Mouse (Mus musculus): ENCODE data around the gene Ldb3.

- no peak for TF ChIP-seq CTCF (conservative IDR thresholded peaks at IDR 0.05; ENCODE audit: low read length)
- TF ChIP-seq POU5F1 (IDR thresholded peaks at IDR 0.05; ENCODE audit: borderline replicate concordance, low read length): no peak
These were observed 15.1 kb downstream of the Ldb3 start for GRCm38 (mm10) chr14:34573348-34573913.
